Mouse (Mus musculus) heart, embryonic 12.5 days (tissue): ENCODE measurements around the gene Crlf1. TPM values are rescaled to one million over a fixed set of nuclear protein-coding genes. Genes with fewer than 3 reads are reported as not detected.

ENCODE experiments used
- polyA plus RNA-seq: library from polyadenylated mRNA; unstranded; fragments of >200 nt; fragmentation: Nextera tagmentation; extraction: Ambion mirVana; gene quantifications from 2 replicates; pipeline ENCODE4 v1.2.1, GENCODE M21; 2016

The Crlf1 gene
- polyA plus RNA-seq, 1 experiment from 2014 or later: 1.00 TPM

Other genes starting within 250 kb of the Crlf1 start
- gene Homer3, start 210.3 kb upstream of the Crlf1 start, polyA plus RNA-seq: 46.0 and 48.4 TPM in 2 replicates
- 32.8 and 34.3 TPM in 2 replicates for gene Ddx49, start 190.7 kb upstream of the Crlf1 start, polyA plus RNA-seq
- gene Cope, start 190.6 kb upstream of the Crlf1 start, polyA plus RNA-seq: 251 and 272 TPM in 2 replicates
- gene Cers1, start 177.4 kb upstream of the Crlf1 start, polyA plus RNA-seq: 2.1 and 2.5 TPM in 2 replicates
- 2.1 TPM in 2 replicates for gene Gdf1, start 163.3 kb upstream of the Crlf1 start, polyA plus RNA-seq
- 24.5 and 25.5 TPM in 2 replicates for gene Upf1, start 139.9 kb upstream of the Crlf1 start, polyA plus RNA-seq
- 2.7 and 3.6 TPM in 2 replicates for gene Comp, start 119.6 kb upstream of the Crlf1 start, polyA plus RNA-seq
- gene Crtc1, start 53.6 kb upstream of the Crlf1 start, polyA plus RNA-seq: 14.9 and 15.0 TPM in 2 replicates
- gene Klhl26, start 16.2 kb upstream of the Crlf1 start, polyA plus RNA-seq: 12.6 and 14.0 TPM in 2 replicates
- gene Tmem59l, start 5.8 kb upstream of the Crlf1 start, polyA plus RNA-seq: 0.22 and 0.33 TPM in 2 replicates
- gene Rex1bd, start 13.6 kb downstream of the Crlf1 start, polyA plus RNA-seq: 115 TPM in 2 replicates
- gene Uba52, start 17.6 kb downstream of the Crlf1 start, polyA plus RNA-seq: 779 and 792 TPM in 2 replicates
- gene Fkbp8, start 34.6 kb downstream of the Crlf1 start, polyA plus RNA-seq: 227 and 231 TPM in 2 replicates
- 64.2 and 65.7 TPM in 2 replicates for gene Kxd1, start 34.8 kb downstream of the Crlf1 start, polyA plus RNA-seq
- gene Ell, start 46.3 kb downstream of the Crlf1 start, polyA plus RNA-seq: 13.5 and 14.7 TPM in 2 replicates
- gene Isyna1, start 101.2 kb downstream of the Crlf1 start, polyA plus RNA-seq: 138 and 142 TPM in 2 replicates
- gene Ssbp4, start 115.7 kb downstream of the Crlf1 start, polyA plus RNA-seq: 76.0 and 78.6 TPM in 2 replicates
- 0.65 and 0.71 TPM in 2 replicates for gene Lrrc25, start 123.0 kb downstream of the Crlf1 start, polyA plus RNA-seq
- gene Gdf15, start 139.3 kb downstream of the Crlf1 start, polyA plus RNA-seq: 1.0 and 1.1 TPM in 2 replicates
- gene Pgpep1, start 167.2 kb downstream of the Crlf1 start, polyA plus RNA-seq: 32.1 and 35.6 TPM in 2 replicates
- 289 and 301 TPM in 2 replicates for gene Lsm4, start 180.1 kb downstream of the Crlf1 start, polyA plus RNA-seq
- 183 and 206 TPM in 2 replicates for gene Jund, start 205.8 kb downstream of the Crlf1 start, polyA plus RNA-seq
- 0.04 and 0.06 TPM in 2 replicates for gene Iqcn, start 210.3 kb downstream of the Crlf1 start, polyA plus RNA-seq
- not detected in 2 replicates for gene Gm3336, start 225.4 kb downstream of the Crlf1 start, polyA plus RNA-seq
- 0.05 and 0.09 TPM in 2 replicates for gene Pde4c, start 230.6 kb downstream of the Crlf1 start, polyA plus RNA-seq